Mouse (Mus musculus) NIH3T3 (cell line): ENCODE measurements around the gene Olfr213.
"Not testable (repeated sequence)": the region's sequence is repeated elsewhere in the genome, so short reads cannot be mapped to it uniquely, and the experiment has no call there.

ENCODE experiments used
- DNase-seq: peaks from one replicate; pipeline ENCODE4 v3.0.0-alpha.2; 2012; ENCODE audit warnings: low read depth

The Olfr213 gene

GRCm38 (mm10) chr6:116538156-116538555 lies at the start of gene Olfr213:
TSS of gene Olfr213 (plus strand) at chr6:116538456.
- no peak for DNase-seq

- DNase-seq, result no peak
These were observed 49.5 kb upstream of the Olfr213 start, which contains the start of gene Olfr211 for GRCm38 (mm10) chr6:116488791-116489190. TSS of gene Olfr211 (plus strand) at chr6:116489091.

- DNase-seq, result no peak
These were observed 44.5 kb upstream of the Olfr213 start for GRCm38 (mm10) chr6:116493742-116494141.

- no peak for DNase-seq
These were observed 42.3 kb upstream of the Olfr213 start for GRCm38 (mm10) chr6:116495960-116496359.

- DNase-seq, result not testable (repeated sequence)
These were observed 31.8 kb upstream of the Olfr213 start, which contains the start of gene Olfr212 for GRCm38 (mm10) chr6:116506302-116507003. TSS of gene Olfr212 (plus strand) at chr6:116506516.

- no peak for DNase-seq
These were observed 23.4 kb upstream of the Olfr213 start for GRCm38 (mm10) chr6:116514832-116515231.

- no peak for DNase-seq
These were observed 4.2 kb downstream of the Olfr213 start for GRCm38 (mm10) chr6:116542500-116542899.

GRCm38 (mm10) chr6:116550841-116551240 lies 12.6 kb downstream of the Olfr213 start, which contains the start of gene Gm5580:
TSS of gene Gm5580 (plus strand) at chr6:116551141.
- not testable (repeated sequence) for DNase-seq

GRCm38 (mm10) chr6:116553935-116554334 lies 15.7 kb downstream of the Olfr213 start, which contains the start of gene Olfr214:
TSS of gene Olfr214 (plus strand) at chr6:116554235.
- DNase-seq, result no peak

- DNase-seq, result no peak
These were observed 16.7 kb downstream of the Olfr213 start for GRCm38 (mm10) chr6:116554952-116555351.

GRCm38 (mm10) chr6:116569834-116570233 lies 31.6 kb downstream of the Olfr213 start:
- DNase-seq, result peak; percentile 72

GRCm38 (mm10) chr6:116584095-116584494 lies 45.8 kb downstream of the Olfr213 start, which contains the start of gene Olfr215:
TSS of gene Olfr215 (minus strand) at chr6:116584195.
- DNase-seq, result no peak
